Mouse (Mus musculus) left cerebral cortex, postnatal 25 days (tissue): ENCODE data around the gene Gpr137c. TPM values are rescaled to one million over a fixed set of nuclear protein-coding genes. Genes with fewer than 3 reads are reported as not detected.

Experiments used
- DNase-seq, 2 experiments: peaks; one replicate each; pipeline ENCODE4 v3.0.0; 2022; ENCODE audit warnings: low spot score in 2 of 2, mixed read lengths in 1 of 2
- intact Hi-C: fragments of 180-260 bp; cut with DNase I; formaldehyde crosslinking; loops from one replicate; pipeline ENCODE4 v1.15.1; 2025
- total RNA-seq, 2 experiments: library from RNA; stranded (reverse); gene quantifications; 2 replicates each; pipeline ENCODE4 v1.2.3; 2021

Gpr137c gene
- total RNA-seq, 2 experiments from 2014 or later: 29.8 to 39.9 TPM

GRCm38 (mm10) chr14:45328072-45328713 lies 108.7 kb downstream of the Gpr137c start:
- intact Hi-C loops: no loop called here
- no peak for DNase-seq

GRCm38 (mm10) chr14:45329018-45329588 lies 109.6 kb downstream of the Gpr137c start:
- intact Hi-C loops: loop anchor here (1.0 kb wide), 1 partner anchor 11 kb away; the partner anchor contains the start of gene Ero1l
- DNase-seq: no peak

GRCm38 (mm10) chr14:45329589-45330181 lies 110.2 kb downstream of the Gpr137c start, which contains the start of gene Psmc6:
Psmc6 (plus strand) TSS chr14:45329788.
- intact Hi-C loops: loop anchor here (1.0 kb wide), 1 partner anchor 11 kb away; the partner anchor contains the start of gene Ero1l
- DNase-seq: peak; percentile 91 to 97

Other genes starting within 250 kb of the Gpr137c start
- under 1 TPM; 0.16 to 0.30 TPM for gene Ptger2, start 231.5 kb upstream of the Gpr137c start, total RNA-seq
- gene Txndc16, start 611 bp downstream of the Gpr137c start, total RNA-seq: 10 to 100 TPM; 67.2 to 69.8 TPM
- 10 to 100 TPM; 46.6 to 47.1 TPM for gene Ero1l, start 99.1 kb downstream of the Gpr137c start, total RNA-seq
- 10 to 100 TPM; 93.0 to 97.0 TPM for gene Psmc6, start 110.1 kb downstream of the Gpr137c start, total RNA-seq
- 10 to 100 TPM; 12.6 to 18.4 TPM for gene Styx, start 131.4 kb downstream of the Gpr137c start, total RNA-seq
- gene Gnpnat1, start 185.2 kb downstream of the Gpr137c start, total RNA-seq: 10 to 100 TPM; 16.5 to 16.6 TPM